Mouse (Mus musculus) adrenal gland, postnatal 4 days (tissue): ENCODE data around the gene Olfr851. TPM values are rescaled to one million over a fixed set of nuclear protein-coding genes. Genes with fewer than 3 reads are reported as not detected.

Experiments
- DNase-seq, 2 experiments: peaks; one replicate each; pipeline ENCODE4 v3.0.0; 2021 to 2022; ENCODE audit warnings: low spot score in 2 of 2, mixed read lengths in 2 of 2
- long read RNA-seq, 2 experiments: library from polyadenylated mRNA; stranded (forward); transcript quantifications; one replicate each; pipeline ENCODE4 v2.0.0; 2021
- total RNA-seq, 2 experiments: library from RNA; stranded (reverse); gene quantifications; 2 replicates each; pipeline ENCODE4 v1.2.3; 2021

The Olfr851 gene
- not detected for total RNA-seq
- long read RNA-seq, experiment 1: 0 reads
- long read RNA-seq, experiment 2: 0 reads

DNA sequence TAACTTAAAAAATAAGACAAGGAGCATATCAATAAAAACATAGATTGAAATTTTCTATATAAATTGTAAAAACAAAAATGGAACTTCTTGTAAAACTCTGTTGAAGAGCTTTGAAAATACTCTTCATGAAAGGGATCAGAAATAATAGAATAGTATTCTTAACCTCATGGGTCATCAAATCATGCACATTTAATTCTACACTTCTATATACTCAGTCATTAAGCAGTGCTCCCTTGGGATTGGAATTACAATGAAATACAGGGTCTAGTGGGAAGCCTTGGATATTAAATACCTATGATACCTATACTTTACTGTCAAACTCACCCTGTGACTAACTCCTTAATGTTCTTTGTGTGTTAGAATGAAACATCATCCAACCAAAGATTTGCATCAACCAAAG is at the start of gene Olfr851:
Gene Olfr851, plus strand, starts transcription at position 301 of the 400 bp plus-strand sequence.
- no peak for DNase-seq

DNA sequence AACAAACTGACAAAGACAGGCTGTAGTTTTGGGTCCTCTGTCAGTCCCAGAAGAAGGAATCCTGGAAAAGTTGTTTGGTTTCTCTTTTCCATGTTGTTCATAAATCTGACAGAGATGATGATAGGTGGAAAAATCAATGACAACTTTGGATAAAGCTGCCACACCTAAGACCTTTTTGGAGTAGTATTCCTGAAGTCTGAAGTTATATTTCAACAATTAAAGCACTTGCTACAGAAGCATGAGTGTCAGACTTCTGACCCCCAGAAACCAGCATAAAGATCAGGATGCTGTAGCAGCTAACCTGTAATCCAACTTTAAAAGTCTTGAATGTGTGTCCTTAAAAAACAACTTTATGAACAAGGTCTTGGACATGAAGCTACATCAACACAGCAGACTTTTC is 14.9 kb upstream of the Olfr851 start, which contains the start of gene Olfr850:
Gene Olfr850, minus strand, starts transcription at position 101 of the 400 bp plus-strand sequence.
- no peak for DNase-seq

DNA sequence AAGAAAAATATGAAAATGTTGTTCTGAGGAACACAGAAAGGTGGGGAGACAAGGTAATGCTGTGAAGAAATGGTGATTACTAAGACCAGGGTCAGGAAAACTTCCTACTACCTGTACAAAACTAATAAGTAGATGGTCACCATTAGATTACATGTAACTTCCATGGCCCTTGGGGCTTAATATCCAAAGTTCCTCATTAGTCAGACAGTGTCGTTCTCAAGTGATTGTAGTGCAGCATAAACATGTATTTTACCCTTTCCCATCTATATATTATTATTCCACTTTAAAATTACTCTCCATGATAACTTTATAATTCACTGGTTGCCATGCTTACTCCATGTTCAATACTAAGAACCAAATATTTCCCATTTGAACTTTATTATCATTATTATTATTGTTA is 47.9 kb downstream of the Olfr851 start, which contains the start of gene Olfr853:
Gene Olfr853, minus strand, starts transcription at position 101 of the 400 bp plus-strand sequence.
- no peak for DNase-seq

Other genes with a start within 250 kb of the Olfr851 start
- not detected for gene Olfr843, start 241.3 kb upstream of the Olfr851 start, total RNA-seq
- not detected for gene Olfr844, start 176.9 kb upstream of the Olfr851 start, total RNA-seq
- not detected for gene Olfr845, start 156.8 kb upstream of the Olfr851 start, total RNA-seq
- not detected for gene Olfr846, start 129.3 kb upstream of the Olfr851 start, total RNA-seq
- not detected for gene Olfr847, start 114.6 kb upstream of the Olfr851 start, total RNA-seq
- gene Olfr849, start 53.0 kb upstream of the Olfr851 start, total RNA-seq: not detected
- gene Olfr850, start 15.0 kb upstream of the Olfr851 start, total RNA-seq: not detected
- gene Olfr853, start 47.8 kb downstream of the Olfr851 start, total RNA-seq: not detected
- not detected for gene Olfr854, start 74.1 kb downstream of the Olfr851 start, total RNA-seq
- not detected for gene Olfr855, start 89.3 kb downstream of the Olfr851 start, total RNA-seq
- gene Zfp317, start 128.8 kb downstream of the Olfr851 start, total RNA-seq: 10 to 100 TPM; 21.9 to 25.3 TPM
- gene Olfr857, start 216.1 kb downstream of the Olfr851 start, total RNA-seq: not detected